Mouse (Mus musculus): ENCODE measurements around the gene Mgll.

Mgll gene

GRCm38 (mm10) chr6:88724313-88725195, at the start of gene Mgll:
Gene Mgll (plus strand): TSS chr6:88724412.
- peak; percentile 74 to 75 for DNase-seq

- DNase-seq = no peak
Observed at GRCm38 (mm10) chr6:88675815-88676214, 48.4 kb upstream of the Mgll start.

DNA sequence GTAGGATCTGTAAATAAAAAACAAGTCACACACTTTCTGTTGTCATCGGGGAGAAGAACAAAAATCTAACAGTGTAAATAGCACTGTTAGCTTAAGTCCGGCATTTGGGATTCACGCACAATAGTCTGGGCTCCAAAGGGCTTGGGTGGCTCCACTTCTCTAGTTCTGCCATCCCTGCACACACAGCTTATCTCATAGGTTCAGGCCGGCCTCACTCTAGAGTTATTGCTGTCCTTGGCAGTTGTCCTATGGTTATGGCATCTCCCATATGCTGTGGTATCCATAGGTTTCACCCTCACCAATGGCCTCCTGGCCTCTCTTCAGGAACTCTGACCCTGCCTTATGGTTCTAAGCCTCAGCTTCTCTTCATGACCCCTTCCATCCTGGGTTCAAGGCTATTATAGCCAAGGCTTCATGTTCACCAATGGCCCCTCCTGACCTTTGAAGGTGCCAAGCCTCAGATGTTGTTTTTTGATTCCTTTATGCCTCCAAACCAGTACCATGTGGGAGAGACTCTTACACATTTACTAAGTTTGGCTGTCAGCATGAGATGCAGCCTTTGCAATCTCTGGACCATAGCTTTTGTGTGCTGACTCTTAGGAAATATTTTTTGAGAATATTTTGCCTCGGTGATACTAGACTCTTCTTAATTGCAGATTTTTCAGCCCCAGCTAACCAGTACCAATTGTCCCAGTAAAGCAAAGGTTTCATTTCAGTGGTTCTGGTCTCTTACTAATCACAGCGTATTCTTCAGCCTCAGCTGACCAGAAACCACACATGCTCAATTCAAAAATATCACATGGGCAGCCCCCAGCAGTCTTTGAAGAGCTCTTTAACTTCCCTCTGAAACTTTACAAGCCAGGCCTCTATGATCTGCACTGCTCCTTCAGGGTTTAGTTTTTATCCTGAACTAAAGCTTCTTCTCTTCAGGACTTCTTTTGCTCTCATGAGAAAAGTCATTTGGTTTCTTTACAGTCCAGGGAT, 47.2 kb upstream of the Mgll start:
- no peak for DNase-seq

- no peak for DNase-seq
Observed at GRCm38 (mm10) chr6:88677738-88678137, 46.5 kb upstream of the Mgll start.

DNA sequence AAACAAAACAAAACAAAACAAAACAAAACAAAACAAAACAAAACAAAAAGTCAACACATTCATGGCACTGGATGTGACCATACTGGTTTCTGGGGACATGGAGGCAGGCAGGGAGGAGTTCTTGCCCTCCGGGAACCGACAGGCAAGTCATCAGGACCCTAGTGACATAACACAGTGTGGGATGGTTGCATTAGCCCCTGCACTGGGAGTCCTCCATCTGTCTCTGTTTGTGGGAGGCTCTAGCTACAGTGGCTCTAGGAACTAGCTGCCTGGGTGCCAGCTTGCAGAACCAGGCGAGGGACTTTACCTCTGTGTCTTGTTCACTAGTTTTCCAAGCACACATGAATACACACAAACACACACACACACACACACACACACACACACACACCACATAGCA, 43.2 kb upstream of the Mgll start:
- DNase-seq = no peak

DNA sequence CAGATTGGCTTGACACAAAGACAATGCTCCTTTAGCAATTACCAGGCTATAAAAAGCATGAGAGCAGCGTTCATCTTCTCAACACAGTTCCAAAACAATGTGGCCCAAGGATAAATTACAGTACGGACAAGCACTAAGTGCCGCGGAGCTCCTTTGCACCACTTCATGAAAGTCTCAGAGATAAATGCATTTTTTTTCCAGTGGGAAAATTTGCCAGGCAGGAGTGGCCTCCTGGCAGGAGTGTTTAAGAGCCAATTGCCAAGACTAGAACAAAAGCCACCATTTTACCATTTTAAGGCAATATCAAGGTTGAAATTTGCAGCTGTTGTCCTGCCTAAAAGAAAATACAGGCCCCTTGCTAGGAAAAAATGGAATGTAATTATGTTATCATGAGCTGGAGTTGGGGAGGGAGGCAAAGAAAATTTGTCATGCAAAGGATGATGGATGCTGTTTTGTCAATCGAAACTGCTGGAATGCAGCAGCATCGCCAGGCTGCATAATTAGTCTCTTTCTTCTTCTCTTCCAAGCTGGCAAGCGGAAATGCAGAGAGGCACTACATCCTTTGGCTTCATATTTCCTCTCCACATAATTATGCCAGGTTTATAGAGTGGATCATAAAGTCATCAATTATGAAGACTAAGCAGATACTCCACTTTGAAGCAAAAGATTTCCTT, 40.7 kb upstream of the Mgll start:
- DNase-seq = no peak

- DNase-seq = no peak
Observed at GRCm38 (mm10) chr6:88688171-88688570, 36.0 kb upstream of the Mgll start.

DNA sequence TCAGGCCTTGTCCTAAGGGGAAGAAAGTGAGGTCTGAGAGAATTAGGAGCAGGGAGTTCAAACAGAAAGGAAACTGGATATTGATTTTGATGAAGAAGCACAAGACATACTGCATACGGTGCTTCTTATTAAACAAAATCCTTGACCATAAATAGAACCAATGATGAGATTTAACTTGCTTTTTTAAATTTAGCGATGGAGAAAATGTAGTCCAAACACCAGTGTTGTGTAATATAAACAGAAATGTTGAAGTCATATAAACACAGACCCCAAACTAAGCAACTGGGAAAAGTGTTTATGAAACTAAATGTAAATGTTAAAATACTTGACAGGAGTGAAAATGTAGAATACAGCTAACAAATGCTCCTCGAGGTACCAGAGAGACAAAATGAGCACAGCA, 35.5 kb upstream of the Mgll start:
- DNase-seq = no peak

- DNase-seq = no peak
Observed at GRCm38 (mm10) chr6:88690211-88690610, 34.0 kb upstream of the Mgll start.

- DNase-seq = no peak
Observed at GRCm38 (mm10) chr6:88691361-88691760, 32.9 kb upstream of the Mgll start.

DNA sequence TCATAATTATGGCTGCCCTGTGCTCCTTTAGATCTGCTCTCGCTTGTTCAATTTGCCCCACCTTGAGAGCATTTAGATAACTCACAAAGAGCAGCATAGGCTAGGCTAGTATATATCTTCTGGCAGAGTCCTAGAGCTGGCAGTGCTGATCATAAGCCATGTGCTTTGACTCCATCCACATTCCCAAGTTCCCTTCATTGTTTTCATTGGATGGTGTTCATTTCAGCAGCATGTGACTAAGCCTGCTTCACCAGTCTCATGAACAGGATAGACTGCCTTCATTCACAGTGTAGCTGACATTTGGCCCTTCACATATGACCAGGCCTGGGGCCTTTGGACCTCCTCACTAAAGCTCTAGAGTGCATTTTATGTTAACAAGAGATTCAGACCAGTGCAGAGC, 21.3 kb upstream of the Mgll start:
- no peak for DNase-seq

DNA sequence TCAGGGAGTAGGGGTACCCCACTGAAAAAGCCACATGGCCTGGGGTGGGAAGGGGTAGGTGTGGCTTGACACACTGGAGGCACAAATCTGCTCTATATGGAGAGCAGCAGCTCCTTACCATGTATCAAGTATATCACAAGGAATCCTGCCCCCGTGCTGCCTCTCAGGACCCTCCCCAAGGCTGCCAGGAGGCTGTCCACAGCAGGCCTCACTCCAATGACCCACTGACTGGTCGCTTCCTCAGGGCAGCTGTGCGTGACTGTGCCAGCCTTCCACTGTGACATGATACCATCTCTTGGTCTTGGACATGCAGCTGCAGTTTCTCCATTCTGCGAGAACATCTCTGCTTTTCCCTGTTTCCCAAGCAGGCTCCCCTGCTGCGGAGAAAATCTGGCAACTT, 20.5 kb upstream of the Mgll start:
- no peak for DNase-seq

- DNase-seq = no peak
Observed at GRCm38 (mm10) chr6:88708401-88709278, 15.6 kb upstream of the Mgll start.

GRCm38 (mm10) chr6:88709279-88709575, 15.0 kb upstream of the Mgll start:
- DNase-seq = no peak

GRCm38 (mm10) chr6:88711313-88711712, 12.9 kb upstream of the Mgll start:
- DNase-seq = no peak

DNA sequence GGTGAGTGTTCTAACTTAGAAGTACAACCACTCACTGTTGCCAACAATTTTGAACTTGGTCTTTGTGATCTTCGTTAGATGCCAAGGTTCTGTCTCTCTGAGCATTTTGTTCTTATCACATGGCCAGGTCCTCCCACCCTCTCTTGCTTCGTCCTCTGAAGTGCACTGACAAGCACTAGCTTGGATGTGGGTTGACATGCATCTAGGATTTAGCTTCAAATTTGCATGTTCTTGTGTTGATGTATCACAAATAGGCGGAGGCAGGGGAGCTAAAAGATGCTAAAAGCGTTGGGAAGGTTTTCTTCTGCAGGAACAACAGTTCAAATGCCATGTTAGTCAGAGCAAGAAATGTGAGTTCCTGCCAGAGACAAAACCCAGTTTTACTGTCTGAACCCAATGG, 12.1 kb upstream of the Mgll start:
- no peak for DNase-seq

DNA sequence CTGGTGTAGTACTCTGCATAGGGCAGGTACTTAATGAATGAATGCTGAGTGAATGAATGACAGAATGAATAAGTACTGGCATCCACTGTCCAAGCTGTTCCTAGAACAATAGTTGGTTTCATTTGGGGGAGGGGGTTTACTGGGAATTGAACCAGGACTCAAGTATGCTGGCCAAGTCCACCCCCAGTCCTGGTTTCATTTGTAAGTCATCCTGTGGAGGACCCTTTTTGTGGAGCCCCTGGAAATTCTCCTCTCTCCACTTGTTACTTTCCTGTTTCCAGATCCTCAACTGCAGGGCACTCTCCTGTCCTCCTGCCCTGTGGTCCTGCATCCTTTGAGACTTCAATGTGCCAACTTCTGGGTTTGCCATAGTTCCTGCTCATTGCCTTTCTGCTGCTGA, 10.9 kb upstream of the Mgll start:
- DNase-seq = no peak

DNA sequence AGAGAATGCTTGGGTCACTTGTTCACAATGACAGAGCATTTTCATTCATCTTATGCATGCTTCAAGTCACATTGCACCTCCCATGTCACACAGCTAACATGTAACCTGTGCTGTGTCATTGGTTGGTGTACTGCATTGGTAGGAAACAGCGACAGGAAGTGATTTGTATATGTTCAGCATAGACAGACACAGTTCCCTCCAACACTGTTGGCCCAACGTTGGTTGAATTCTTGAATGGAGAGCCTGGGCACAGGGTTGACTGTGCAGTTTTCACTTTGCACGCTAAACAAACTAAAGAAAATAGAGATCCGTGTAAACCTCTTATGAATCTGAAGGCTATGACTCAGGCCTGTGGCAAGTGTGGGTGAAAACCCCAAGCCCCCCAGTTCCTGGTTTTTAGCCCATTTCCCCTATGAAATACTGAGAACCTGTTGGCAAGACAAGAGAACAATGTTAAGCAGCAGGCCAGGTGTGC, 10.0 kb upstream of the Mgll start:
- DNase-seq = no peak

- no peak for DNase-seq
Observed at GRCm38 (mm10) chr6:88715378-88715781, 8.8 kb upstream of the Mgll start.

DNA sequence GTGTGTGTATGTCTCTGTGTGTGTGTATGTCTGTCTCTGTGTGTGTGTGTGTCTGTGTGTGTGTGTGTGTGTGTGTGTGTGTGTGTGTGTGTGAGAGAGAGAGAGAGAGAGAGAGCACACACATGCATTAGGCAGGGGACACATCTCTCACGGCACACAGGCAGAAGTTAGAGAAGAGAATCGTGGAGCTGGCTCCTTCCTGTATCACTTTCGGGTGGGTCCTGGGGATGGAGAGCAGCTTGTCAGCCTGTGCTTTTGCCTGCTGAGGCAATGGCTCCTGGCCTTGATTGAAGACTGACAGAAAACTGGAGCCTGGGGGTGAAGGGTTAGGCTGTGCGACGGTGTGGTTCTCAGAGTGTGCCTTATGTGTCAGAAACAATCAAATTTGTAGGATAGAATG, 8.2 kb upstream of the Mgll start:
- DNase-seq = no peak

DNA sequence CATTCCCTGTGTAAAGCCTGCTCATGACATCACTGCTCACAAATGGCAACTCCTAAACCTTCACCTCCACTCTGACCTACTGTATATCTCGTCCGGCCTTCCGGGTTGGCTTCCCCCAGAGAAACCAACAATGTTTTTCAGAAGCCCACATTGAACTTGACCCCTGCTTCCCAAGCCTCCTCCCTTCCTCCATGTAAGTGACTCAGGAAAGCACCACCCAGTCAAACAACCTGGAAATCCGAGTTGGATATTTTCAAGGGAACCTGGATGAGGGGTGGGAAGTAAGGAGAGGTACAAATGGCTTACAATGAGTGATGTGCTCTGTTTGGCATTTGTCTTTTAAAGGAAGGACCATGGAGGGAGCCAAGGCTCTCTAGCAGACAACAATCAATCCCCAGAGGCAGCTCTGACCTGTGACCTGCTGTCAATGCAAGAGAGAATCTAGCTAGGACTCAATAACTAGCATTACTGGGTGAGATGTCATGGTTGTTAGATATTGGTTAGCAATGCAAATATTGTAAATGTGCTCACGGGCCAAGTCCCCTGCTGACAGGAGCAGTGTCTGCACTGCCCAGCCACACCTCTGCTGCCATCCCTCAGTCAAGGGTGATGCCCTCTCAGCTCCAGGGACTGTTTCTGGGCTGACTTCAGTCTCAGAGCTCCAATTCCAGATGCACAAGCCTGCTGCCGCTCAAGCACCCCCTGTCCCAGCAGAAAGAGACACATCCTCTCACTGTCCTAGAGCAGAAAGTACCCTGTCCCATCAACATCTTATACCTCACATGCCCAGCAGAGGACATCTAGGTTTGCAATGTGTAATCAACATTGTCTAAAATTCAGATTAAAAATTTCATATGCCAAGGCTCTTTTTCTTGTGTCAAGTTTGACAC, 6.8 kb upstream of the Mgll start:
- DNase-seq = no peak

Measured in cerebellum, postnatal 36 days (tissue).